Mouse (Mus musculus): ENCODE data around the gene Tenm2. TPM values are rescaled to one million over a fixed set of nuclear protein-coding genes. Genes with fewer than 3 reads are reported as not detected.

Gene Tenm2
- total and polyA plus RNA-seq, 3 experiments, result 0.08 to 0.14 (median 0.12) TPM

DNA sequence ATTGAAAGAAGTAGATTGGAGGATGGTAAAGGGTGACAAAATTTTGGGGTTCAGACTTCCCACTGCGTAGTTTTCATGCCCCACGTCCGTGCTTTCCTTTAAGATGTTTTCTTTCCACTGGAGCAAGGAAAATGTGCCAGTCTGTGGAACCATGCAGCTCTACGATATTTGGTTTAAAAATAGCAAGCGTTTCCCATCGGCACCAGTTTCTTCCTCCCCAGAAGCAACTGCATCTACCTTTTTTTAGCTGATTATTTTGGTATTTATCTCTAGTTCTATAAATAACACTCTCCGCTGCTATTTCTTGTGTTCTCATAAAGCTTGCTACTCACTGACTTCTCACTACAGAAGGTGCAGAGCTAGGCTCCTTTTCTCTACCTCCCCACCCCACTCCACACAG lies 864.0 kb downstream of the Tenm2 start:
- Histone ChIP-seq H3K27me3 (ENCODE audit: control insufficient read depth, insufficient read depth, low read length) (no peaks in the 10 kb centered on the region), H3K4me1 (ENCODE audit: control insufficient read depth, insufficient read depth, low read length) (no peaks in the 10 kb centered on the region), H3K9ac (ENCODE audit: low read depth, low read length) (no peak overlapping the region), H3K4me3 (no peak overlapping the region), H3K27ac (no peak overlapping the region; the same call in 1 of the 2 replicates), H3K36me3 (ENCODE audit: control insufficient read depth, insufficient read depth, low read length) (no peaks in the 10 kb centered on the region), H3K79me2 (replicated peaks; ENCODE audit: control insufficient read depth, insufficient read depth, low read length) (no peaks in the 10 kb centered on the region)
- TF ChIP-seq CTCF (IDR thresholded peaks at IDR 0.05) (no peak), POLR2A (IDR thresholded peaks at IDR 0.05; ENCODE audit: insufficient read depth, low read depth, low read length) (no peak), EP300 (IDR thresholded peaks at IDR 0.05; ENCODE audit: insufficient read depth, low read depth, low read length) (no peak)
- intact Hi-C loops (cut with DNase I), result no loop called here
- DNase-seq, result no peak
- WGBS, result 45% methylated on average over 7 of the region's 7 CpGs

DNA sequence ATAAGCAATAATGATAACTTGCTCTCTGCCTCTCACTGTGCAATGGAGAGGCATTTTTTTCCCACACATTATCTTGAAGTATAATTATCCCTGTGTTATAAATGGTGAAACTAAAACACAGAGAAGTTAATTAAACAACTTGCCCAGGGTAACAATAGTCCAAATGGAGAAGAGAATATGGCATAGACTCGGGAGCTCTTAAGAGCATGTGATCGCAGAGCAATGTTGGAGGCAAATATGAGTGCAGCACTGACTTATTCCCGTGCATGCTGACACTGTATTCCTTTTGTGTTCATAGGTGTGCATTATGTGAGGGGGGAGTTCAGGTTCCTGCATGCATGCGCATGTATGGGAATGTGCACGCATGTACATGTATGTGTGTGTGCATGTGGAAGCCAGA lies 870.7 kb downstream of the Tenm2 start:
- Histone ChIP-seq H3K36me3 (ENCODE audit: control insufficient read depth, insufficient read depth, low read length) (no peaks in the 10 kb centered on the region), H3K4me3 (no peak overlapping the region), H3K79me2 (replicated peaks; ENCODE audit: control insufficient read depth, insufficient read depth, low read length) (no peaks in the 10 kb centered on the region), H3K4me1 (ENCODE audit: control insufficient read depth, insufficient read depth, low read length) (no peaks in the 10 kb centered on the region), H3K9ac (ENCODE audit: low read depth, low read length) (no peak overlapping the region), H3K27ac (no peak overlapping the region), H3K27me3 (ENCODE audit: control insufficient read depth, insufficient read depth, low read length) (no peaks in the 10 kb centered on the region)
- WGBS, result 95% methylated on average over 5 of the region's 5 CpGs
- no peak for DNase-seq
- no peak for TF ChIP-seq EP300 (IDR thresholded peaks at IDR 0.05; ENCODE audit: insufficient read depth, low read depth, low read length)
- no peak for TF ChIP-seq CTCF (IDR thresholded peaks at IDR 0.05)
- TF ChIP-seq POLR2A (IDR thresholded peaks at IDR 0.05; ENCODE audit: insufficient read depth, low read depth, low read length), result no peak
- intact Hi-C loops (cut with DNase I), result no loop called here

DNA sequence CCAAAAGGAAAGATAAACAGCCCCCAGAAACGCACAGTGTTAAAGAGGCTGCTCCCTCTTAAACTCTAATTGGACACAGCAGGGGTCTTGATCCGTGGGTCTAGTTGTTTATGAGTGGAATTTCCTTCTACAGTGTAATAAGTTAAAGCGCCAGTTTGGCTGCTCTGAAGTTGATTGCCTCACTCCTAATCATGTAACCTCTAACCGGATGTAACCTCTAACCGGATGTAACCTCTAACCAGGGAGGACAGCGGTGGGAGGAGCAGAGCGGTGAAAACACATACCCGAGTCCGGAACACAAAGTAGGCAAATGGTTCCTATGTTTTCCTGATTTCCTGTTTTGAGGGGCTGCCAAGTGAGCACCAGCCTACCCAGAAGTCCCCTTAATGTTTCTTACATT lies 871.3 kb downstream of the Tenm2 start:
- Histone ChIP-seq H3K4me3 (no peak overlapping the region), H3K4me1 (ENCODE audit: control insufficient read depth, insufficient read depth, low read length) (no peaks in the 10 kb centered on the region), H3K79me2 (replicated peaks; ENCODE audit: control insufficient read depth, insufficient read depth, low read length) (no peaks in the 10 kb centered on the region), H3K27ac (no peak overlapping the region), H3K9ac (ENCODE audit: low read depth, low read length) (no peak overlapping the region), H3K27me3 (ENCODE audit: control insufficient read depth, insufficient read depth, low read length) (no peaks in the 10 kb centered on the region), H3K36me3 (ENCODE audit: control insufficient read depth, insufficient read depth, low read length) (no peaks in the 10 kb centered on the region)
- 46% methylated on average over 9 of the region's 9 CpGs for WGBS
- intact Hi-C loops (cut with DNase I), result no loop called here
- TF ChIP-seq POLR2A (IDR thresholded peaks at IDR 0.05; ENCODE audit: insufficient read depth, low read depth, low read length) (no peak), CTCF (IDR thresholded peaks at IDR 0.05) (no peak), EP300 (IDR thresholded peaks at IDR 0.05; ENCODE audit: insufficient read depth, low read depth, low read length) (no peak)
- peak in 1 of 2 experiments; percentile 15 for DNase-seq

DNA sequence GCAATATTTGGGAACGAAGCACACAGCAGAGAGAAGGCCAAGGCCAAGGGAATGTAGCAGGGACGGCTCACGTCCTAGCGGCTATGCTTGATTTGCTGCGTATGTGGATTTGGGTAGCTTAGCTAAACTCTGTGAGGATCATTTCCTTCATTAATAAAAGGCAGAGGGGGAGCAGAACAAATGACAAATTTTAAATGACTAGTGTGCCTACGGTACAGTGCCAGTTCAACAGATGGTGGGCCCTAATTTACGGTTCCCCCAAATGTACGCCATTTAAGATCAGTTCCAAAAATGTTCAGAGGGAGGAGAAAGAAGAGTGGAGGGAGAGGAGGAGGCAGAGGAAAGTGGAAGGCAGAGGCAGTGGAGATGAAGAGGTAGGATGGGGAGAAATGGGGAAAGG lies 873.2 kb downstream of the Tenm2 start:
- intact Hi-C loops (cut with DNase I), result no loop called here
- TF ChIP-seq POLR2A (IDR thresholded peaks at IDR 0.05; ENCODE audit: insufficient read depth, low read depth, low read length) (no peak), CTCF (IDR thresholded peaks at IDR 0.05) (no peak), EP300 (IDR thresholded peaks at IDR 0.05; ENCODE audit: insufficient read depth, low read depth, low read length) (no peak)
- no peaks in the 10 kb centered on the region for H3K79me2 ChIP-seq (replicated peaks; ENCODE audit: control insufficient read depth, insufficient read depth, low read length)
- no peak overlapping the region for H3K27ac ChIP-seq
- no peaks in the 10 kb centered on the region for H3K27me3 ChIP-seq (ENCODE audit: control insufficient read depth, insufficient read depth, low read length)
- H3K4me3 ChIP-seq, result no peak overlapping the region
- WGBS, result 94% methylated on average over 8 of the region's 8 CpGs
- no peaks in the 10 kb centered on the region for H3K36me3 ChIP-seq (ENCODE audit: control insufficient read depth, insufficient read depth, low read length)
- no peaks in the 10 kb centered on the region for H3K4me1 ChIP-seq (ENCODE audit: control insufficient read depth, insufficient read depth, low read length)
- no peak overlapping the region for H3K9ac ChIP-seq (ENCODE audit: low read depth, low read length)
- no peak for DNase-seq

DNA sequence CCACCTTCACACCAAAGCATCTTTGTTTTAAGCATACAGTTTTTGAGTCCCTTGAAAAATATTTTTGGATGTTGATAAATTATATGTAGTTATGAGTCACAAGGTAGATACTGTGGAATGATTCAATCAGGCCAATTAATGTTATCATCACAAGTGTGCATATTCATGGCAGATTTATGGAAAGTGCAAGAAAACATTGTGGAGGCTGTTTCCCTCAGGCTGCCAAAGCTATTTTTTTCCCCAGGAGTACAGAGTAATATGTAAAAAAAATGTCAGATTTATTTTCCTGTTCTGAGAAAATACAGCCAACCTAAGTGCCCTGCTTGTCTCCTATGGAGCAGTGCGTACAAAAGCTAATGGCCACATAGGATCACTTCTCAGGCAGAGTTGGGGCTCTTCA lies 882.5 kb downstream of the Tenm2 start:
- Histone ChIP-seq H3K36me3 (ENCODE audit: control insufficient read depth, insufficient read depth, low read length) (no peaks in the 10 kb centered on the region), H3K4me1 (ENCODE audit: control insufficient read depth, insufficient read depth, low read length) (no peaks in the 10 kb centered on the region), H3K27ac (no peak overlapping the region), H3K79me2 (replicated peaks; ENCODE audit: control insufficient read depth, insufficient read depth, low read length) (no peaks in the 10 kb centered on the region), H3K4me3 (no peak overlapping the region), H3K9ac (ENCODE audit: low read depth, low read length) (no peak overlapping the region), H3K27me3 (ENCODE audit: control insufficient read depth, insufficient read depth, low read length) (no peaks in the 10 kb centered on the region)
- TF ChIP-seq POLR2A (IDR thresholded peaks at IDR 0.05; ENCODE audit: insufficient read depth, low read depth, low read length) (no peak), CTCF (IDR thresholded peaks at IDR 0.05) (no peak), EP300 (IDR thresholded peaks at IDR 0.05; ENCODE audit: insufficient read depth, low read depth, low read length) (no peak)
- no peak for DNase-seq
- intact Hi-C loops (cut with DNase I), result no loop called here
- 84% methylated on average over 1 of the region's 1 CpGs for WGBS

DNA sequence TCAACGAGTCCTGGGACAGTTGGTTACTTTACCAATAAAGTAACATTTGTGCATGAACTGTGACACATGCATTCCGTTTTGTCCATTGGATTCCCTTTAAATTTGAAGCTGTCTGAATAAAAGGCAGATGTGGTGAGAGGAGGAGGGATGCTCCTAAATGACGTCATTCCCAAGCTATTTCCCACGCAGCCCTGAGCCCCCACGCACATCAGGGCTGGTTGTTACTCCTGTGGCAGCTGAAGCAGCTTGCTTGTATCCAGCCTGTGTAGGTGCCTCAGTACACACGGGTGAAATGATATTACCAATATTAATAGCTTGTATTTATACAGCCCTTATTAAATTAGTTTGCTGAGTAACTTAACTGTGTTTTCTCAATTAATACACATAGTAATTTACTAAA lies 884.0 kb downstream of the Tenm2 start:
- intact Hi-C loops (cut with DNase I), result no loop called here
- Histone ChIP-seq H3K27ac (no peak overlapping the region), H3K9ac (ENCODE audit: low read depth, low read length) (no peak overlapping the region), H3K79me2 (replicated peaks; ENCODE audit: control insufficient read depth, insufficient read depth, low read length) (no peaks in the 10 kb centered on the region), H3K4me3 (no peak overlapping the region), H3K4me1 (ENCODE audit: control insufficient read depth, insufficient read depth, low read length) (no peaks in the 10 kb centered on the region), H3K36me3 (ENCODE audit: control insufficient read depth, insufficient read depth, low read length) (no peaks in the 10 kb centered on the region), H3K27me3 (ENCODE audit: control insufficient read depth, insufficient read depth, low read length) (no peaks in the 10 kb centered on the region)
- no peak for DNase-seq
- WGBS, result 35% methylated on average over 6 of the region's 6 CpGs
- TF ChIP-seq EP300 (IDR thresholded peaks at IDR 0.05; ENCODE audit: insufficient read depth, low read depth, low read length), result no peak
- no peak for TF ChIP-seq CTCF (IDR thresholded peaks at IDR 0.05)
- no peak for TF ChIP-seq POLR2A (IDR thresholded peaks at IDR 0.05; ENCODE audit: insufficient read depth, low read depth, low read length)
